Mouse (Mus musculus) embryonic facial prominence, embryonic 13.5 days (tissue): Measurements from ENCODE around the gene Zbtb40. TPM values are rescaled to one million over a fixed set of nuclear protein-coding genes. Genes with fewer than 3 reads are reported as not detected.

Experiments used
- ATAC-seq: fragments of 200-750 bp; cut with Nextera tagmentation; 2 replicates; pipeline ENCODE4 v1.8.0; 2017; ENCODE audit warnings: low read depth; ENCODE audit not compliant: insufficient number of reproducible peaks, insufficient read depth, low FRiP score, low TSS enrichment
- H3K27ac ChIP-seq: fragments of 300-500 bp; sonication (generic); 2 replicates; pipeline ENCODE4 v1.5.1; 2015; ENCODE audit warnings: moderate library complexity, mild to moderate bottlenecking, inconsistent platforms
- H3K27me3 ChIP-seq: fragments of 300-500 bp; sonication (generic); 2 replicates; pipeline ENCODE4 v1.6.1; 2015; ENCODE audit warnings: mild to moderate bottlenecking, inconsistent platforms
- H3K36me3 ChIP-seq: fragments of 300-500 bp; sonication (generic); 2 replicates; pipeline ENCODE4 v1.6.1; 2015; ENCODE audit warnings: mild to moderate bottlenecking, inconsistent platforms
- H3K4me1 ChIP-seq: fragments of 300-500 bp; sonication (generic); 2 replicates; pipeline ENCODE4 v1.6.1; 2015; ENCODE audit warnings: inconsistent platforms
- H3K4me2 ChIP-seq: fragments of 300-500 bp; sonication (generic); 2 replicates; pipeline ENCODE4 v1.6.1; 2015; ENCODE audit warnings: moderate library complexity, mild to moderate bottlenecking, inconsistent platforms
- H3K4me3 ChIP-seq: fragments of 300-500 bp; sonication (generic); 2 replicates; pipeline ENCODE4 v1.5.1; 2015; ENCODE audit warnings: mild to moderate bottlenecking, inconsistent platforms
- H3K9ac ChIP-seq: fragments of 300-500 bp; sonication (generic); 2 replicates; pipeline ENCODE4 v1.6.1; 2015; ENCODE audit warnings: mild to moderate bottlenecking, inconsistent platforms
- H3K9me3 ChIP-seq: fragments of 300-500 bp; sonication (generic); 2 replicates; pipeline ENCODE4 v1.6.1; 2016; ENCODE audit warnings: inconsistent platforms
- WGBS: fragments of 180-500 bp; shearing (Covaris S2); methylation state at CpG from one replicate; pipeline ENCODE4 v1.1.7; 2015; ENCODE audit warnings: mixed read lengths; 5-methylcytosine and 5-hydroxymethylcytosine counted together
- polyA plus RNA-seq: library from polyadenylated mRNA; unstranded; fragments of >200 nt; fragmentation: Nextera tagmentation; extraction: Ambion mirVana; gene quantifications from 2 replicates; pipeline ENCODE4 v1.2.1, GENCODE M21; 2015

Gene Zbtb40
- polyA plus RNA-seq, 1 experiment from 2014 or later = 4.5 TPM

GRCm38 (mm10) chr4:137006966-137007365, 41.6 kb downstream of the Zbtb40 start:
- peaks cover 10% of the 10 kb centered on the region for H3K36me3 ChIP-seq
- H3K27me3 ChIP-seq = no peaks in the 10 kb centered on the region
- H3K9me3 ChIP-seq = no peaks in the 10 kb centered on the region
- H3K4me1 ChIP-seq = peaks cover 5% of the 10 kb centered on the region; the same call in 1 of the 2 replicates
- ATAC-seq = no peak
- no peak overlapping the region for H3K4me2 ChIP-seq
- no peak overlapping the region for H3K4me3 ChIP-seq
- no peak overlapping the region for H3K27ac ChIP-seq
- no peak overlapping the region for H3K9ac ChIP-seq
- 80% methylated on average over 8 of the region's 8 CpGs for WGBS

GRCm38 (mm10) chr4:137001825-137002224, 46.8 kb downstream of the Zbtb40 start:
- Histone ChIP-seq H3K27me3 (no peaks in the 10 kb centered on the region), H3K4me2 (no peak overlapping the region), H3K36me3 (peaks cover 42% of the 10 kb centered on the region), H3K9me3 (no peaks in the 10 kb centered on the region), H3K4me1 (peaks cover 5% of the 10 kb centered on the region; the same call in 1 of the 2 replicates), H3K9ac (no peak overlapping the region), H3K27ac (no peak overlapping the region), H3K4me3 (no peak overlapping the region)
- 83% methylated on average over 3 of the region's 3 CpGs for WGBS
- ATAC-seq = no peak

GRCm38 (mm10) chr4:137001020-137001419, 47.6 kb downstream of the Zbtb40 start:
- Histone ChIP-seq H3K36me3 (peaks cover 37% of the 10 kb centered on the region), H3K4me1 (peaks cover 8% of the 10 kb centered on the region; the same call in 1 of the 2 replicates), H3K4me2 (no peak overlapping the region), H3K27me3 (no peaks in the 10 kb centered on the region), H3K27ac (no peak overlapping the region), H3K9me3 (no peaks in the 10 kb centered on the region), H3K4me3 (no peak overlapping the region), H3K9ac (no peak overlapping the region)
- 89% methylated on average over 7 of the region's 7 CpGs for WGBS
- no peak for ATAC-seq

GRCm38 (mm10) chr4:136998371-136998770, 50.2 kb downstream of the Zbtb40 start:
- H3K9ac ChIP-seq = no peak overlapping the region
- WGBS = 85% methylated on average over 7 of the region's 7 CpGs
- no peaks in the 10 kb centered on the region for H3K9me3 ChIP-seq
- peaks cover 63% of the 10 kb centered on the region for H3K36me3 ChIP-seq
- H3K4me1 ChIP-seq = 0 out of 2 replicates have a peak, but pooled peaks cover 3% of the 10 kb centered on the region
- H3K4me2 ChIP-seq = no peak overlapping the region
- no peaks in the 10 kb centered on the region for H3K27me3 ChIP-seq
- H3K27ac ChIP-seq = no peak overlapping the region
- no peak for ATAC-seq
- no peak overlapping the region for H3K4me3 ChIP-seq

GRCm38 (mm10) chr4:136997723-136998345, 50.8 kb downstream of the Zbtb40 start:
- Histone ChIP-seq H3K27ac (no peak overlapping the region), H3K27me3 (no peaks in the 10 kb centered on the region), H3K9me3 (no peaks in the 10 kb centered on the region), H3K4me2 (no peak overlapping the region), H3K4me1 (0 out of 2 replicates have a peak, but pooled peaks cover 3% of the 10 kb centered on the region), H3K36me3 (peaks cover 68% of the 10 kb centered on the region), H3K9ac (no peak overlapping the region), H3K4me3 (no peak overlapping the region)
- no peak for ATAC-seq
- WGBS = 93% methylated on average over 12 of the region's 12 CpGs

- Histone ChIP-seq H3K36me3 (peaks cover 77% of the 10 kb centered on the region), H3K4me1 (0 out of 2 replicates have a peak, but pooled peaks cover 3% of the 10 kb centered on the region), H3K9me3 (no peaks in the 10 kb centered on the region), H3K4me2 (no peak overlapping the region), H3K4me3 (no peak overlapping the region), H3K27ac (no peak overlapping the region), H3K27me3 (no peaks in the 10 kb centered on the region), H3K9ac (no peak overlapping the region)
- ATAC-seq = no peak
- WGBS = 68% methylated on average over 7 of the region's 7 CpGs
Measured at GRCm38 (mm10) chr4:136996933-136997332, 51.7 kb downstream of the Zbtb40 start.

GRCm38 (mm10) chr4:136995361-136995760, 53.2 kb downstream of the Zbtb40 start:
- 93% methylated on average over 14 of the region's 14 CpGs for WGBS
- H3K36me3 ChIP-seq = peaks cover 86% of the 10 kb centered on the region
- ATAC-seq = no peak

GRCm38 (mm10) chr4:136981993-136982695, 66.5 kb downstream of the Zbtb40 start:
- Histone ChIP-seq H3K27ac (no peak overlapping the region), H3K36me3 (peaks cover 28% of the 10 kb centered on the region), H3K4me2 (no peak overlapping the region), H3K9ac (no peak overlapping the region), H3K4me3 (no peak overlapping the region), H3K9me3 (no peaks in the 10 kb centered on the region), H3K4me1 (0 out of 2 replicates have a peak, but pooled peaks cover 6% of the 10 kb centered on the region), H3K27me3 (peaks cover 14% of the 10 kb centered on the region)
- ATAC-seq = no peak
- WGBS = 62% methylated on average over 9 of the region's 9 CpGs

More at GRCm38 (mm10) chr4:136995361-136995760, 53.2 kb downstream of the Zbtb40 start:
- H3K27ac ChIP-seq = no peak overlapping the region
- no peak overlapping the region for H3K9ac ChIP-seq
- 0 out of 2 replicates have a peak, but pooled peaks cover 3% of the 10 kb centered on the region for H3K4me1 ChIP-seq
- H3K9me3 ChIP-seq = no peaks in the 10 kb centered on the region
- no peak overlapping the region for H3K4me2 ChIP-seq
- H3K27me3 ChIP-seq = no peaks in the 10 kb centered on the region
- no peak overlapping the region for H3K4me3 ChIP-seq

- H3K4me3 ChIP-seq = no peak overlapping the region
- ATAC-seq = no peak
- peaks cover 17% of the 10 kb centered on the region for H3K27me3 ChIP-seq
- H3K9ac ChIP-seq = no peak overlapping the region
- WGBS = 8% methylated on average over 12 of the region's 12 CpGs
- 0 out of 2 replicates have a peak, but pooled peaks cover 6% of the 10 kb centered on the region for H3K4me1 ChIP-seq
- peaks cover 20% of the 10 kb centered on the region for H3K36me3 ChIP-seq
- H3K4me2 ChIP-seq = no peak overlapping the region
- H3K27ac ChIP-seq = no peak overlapping the region
- H3K9me3 ChIP-seq = no peaks in the 10 kb centered on the region
Measured at GRCm38 (mm10) chr4:136981347-136981746, 67.3 kb downstream of the Zbtb40 start.

- H3K4me3 ChIP-seq = no peak overlapping the region
- 63% methylated on average over 4 of the region's 4 CpGs for WGBS
Measured at GRCm38 (mm10) chr4:136980921-136981320, 67.7 kb downstream of the Zbtb40 start.

GRCm38 (mm10) chr4:136977244-136977643, 71.4 kb downstream of the Zbtb40 start:
- no peaks in the 10 kb centered on the region for H3K36me3 ChIP-seq
- peaks cover 37% of the 10 kb centered on the region for H3K27me3 ChIP-seq
- H3K4me1 ChIP-seq = 0 out of 2 replicates have a peak, but pooled peaks cover 6% of the 10 kb centered on the region
- no peak overlapping the region for H3K9ac ChIP-seq
- 63% methylated on average over 8 of the region's 8 CpGs for WGBS
- no peak overlapping the region for H3K4me2 ChIP-seq
- no peak overlapping the region for H3K27ac ChIP-seq
- ATAC-seq = no peak
- no peak overlapping the region for H3K4me3 ChIP-seq
- no peaks in the 10 kb centered on the region for H3K9me3 ChIP-seq

More at GRCm38 (mm10) chr4:136980921-136981320, 67.7 kb downstream of the Zbtb40 start:
- H3K4me2 ChIP-seq = no peak overlapping the region
- ATAC-seq = no peak
- no peak overlapping the region for H3K9ac ChIP-seq
- H3K27ac ChIP-seq = no peak overlapping the region
- H3K4me1 ChIP-seq = 0 out of 2 replicates have a peak, but pooled peaks cover 6% of the 10 kb centered on the region
- peaks cover 17% of the 10 kb centered on the region for H3K36me3 ChIP-seq
- no peaks in the 10 kb centered on the region for H3K9me3 ChIP-seq
- H3K27me3 ChIP-seq = peaks cover 20% of the 10 kb centered on the region

- Histone ChIP-seq H3K27ac (no peak overlapping the region), H3K4me2 (no peak overlapping the region), H3K27me3 (peaks cover 69% of the 10 kb centered on the region), H3K9ac (no peak overlapping the region), H3K9me3 (no peaks in the 10 kb centered on the region), H3K36me3 (no peaks in the 10 kb centered on the region), H3K4me1 (peaks cover 28% of the 10 kb centered on the region), H3K4me3 (no peak overlapping the region)
- WGBS = 9% methylated on average over 6 of the region's 6 CpGs
- ATAC-seq = no peak
Measured at GRCm38 (mm10) chr4:136970939-136971338, 77.7 kb downstream of the Zbtb40 start.
